Mouse (Mus musculus): ENCODE results near the gene Cfap57. TPM values are rescaled to one million over a fixed set of nuclear protein-coding genes. Genes with fewer than 3 reads are reported as not detected.
A peak's percentile ranks its signal among the peaks of the same experiment; 100 is the strongest.

Cfap57 gene
- polyA plus RNA-seq, 1 experiment = not detected

- peaks cover 70% of the 10 kb centered on the region for H3K27me3 ChIP-seq (ENCODE audit: control insufficient read depth, insufficient read depth, insufficient read length)
- TF ChIP-seq USF1 (IDR thresholded peaks at IDR 0.05; ENCODE audit: low read depth) (no peak), MAX (IDR thresholded peaks at IDR 0.05) (no peak), MYOD1 (IDR thresholded peaks at IDR 0.05; ENCODE audit: control insufficient read depth, insufficient read length, low read depth) (no peak), MYOG (IDR thresholded peaks at IDR 0.05; ENCODE audit: control insufficient read depth, extremely low read depth, insufficient read length) (no peak), FOSL1 (IDR thresholded peaks at IDR 0.05; ENCODE audit: insufficient read depth, low read length, poor library complexity, severe bottlenecking) (no peak), CTCF (IDR thresholded peaks at IDR 0.05; ENCODE audit: control insufficient read depth, insufficient read depth, insufficient read length) (no peak), CEBPB (IDR thresholded peaks at IDR 0.05; ENCODE audit: low read depth) (no peak)
- H3K79me2 ChIP-seq (ENCODE audit: control insufficient read depth, insufficient read depth) = no peaks in the 10 kb centered on the region
- H3ac ChIP-seq (ENCODE audit: control insufficient read depth, insufficient read length, low read depth) = no peak overlapping the region
- H3K36me3 ChIP-seq (ENCODE audit: control insufficient read depth, insufficient read depth) = no peaks in the 10 kb centered on the region
- no peaks in the 10 kb centered on the region for H3K79me3 ChIP-seq (ENCODE audit: low read depth)
- no peak overlapping the region for H3K4me3 ChIP-seq (ENCODE audit: insufficient read depth, poor library complexity, severe bottlenecking)
Measured at GRCm38 (mm10) chr4:118571441-118571840, 49.1 kb downstream of the Cfap57 start.

GRCm38 (mm10) chr4:118569320-118569719 is 51.3 kb downstream of the Cfap57 start:
- no peak for TF ChIP-seq FOSL1 (IDR thresholded peaks at IDR 0.05; ENCODE audit: insufficient read depth, low read length, poor library complexity, severe bottlenecking)
- TF ChIP-seq USF1 (IDR thresholded peaks at IDR 0.05; ENCODE audit: low read depth) = no peak
- no peak for TF ChIP-seq MYOG (IDR thresholded peaks at IDR 0.05; ENCODE audit: control insufficient read depth, extremely low read depth, insufficient read length)
- TF ChIP-seq CEBPB (IDR thresholded peaks at IDR 0.05; ENCODE audit: low read depth) = no peak
- TF ChIP-seq MAX (IDR thresholded peaks at IDR 0.05) = no peak
- TF ChIP-seq CTCF (IDR thresholded peaks at IDR 0.05; ENCODE audit: control insufficient read depth, insufficient read depth, insufficient read length) = no peak
- Histone ChIP-seq H3K79me2 (ENCODE audit: control insufficient read depth, insufficient read depth) (no peaks in the 10 kb centered on the region), H3ac (ENCODE audit: control insufficient read depth, insufficient read length, low read depth) (no peak overlapping the region), H3K27me3 (ENCODE audit: control insufficient read depth, insufficient read depth, insufficient read length) (peaks cover 61% of the 10 kb centered on the region), H3K79me3 (ENCODE audit: low read depth) (no peaks in the 10 kb centered on the region), H3K4me3 (ENCODE audit: insufficient read depth, poor library complexity, severe bottlenecking) (no peak overlapping the region), H3K36me3 (ENCODE audit: control insufficient read depth, insufficient read depth) (no peaks in the 10 kb centered on the region)

GRCm38 (mm10) chr4:118568709-118569108 is 51.9 kb downstream of the Cfap57 start:
- no peaks in the 10 kb centered on the region for H3K79me2 ChIP-seq (ENCODE audit: control insufficient read depth, insufficient read depth)
- H3K36me3 ChIP-seq (ENCODE audit: control insufficient read depth, insufficient read depth) = no peaks in the 10 kb centered on the region
- no peak overlapping the region for H3K4me3 ChIP-seq (ENCODE audit: insufficient read depth, poor library complexity, severe bottlenecking)
- TF ChIP-seq USF1 (IDR thresholded peaks at IDR 0.05; ENCODE audit: low read depth) (no peak), FOSL1 (IDR thresholded peaks at IDR 0.05; ENCODE audit: insufficient read depth, low read length, poor library complexity, severe bottlenecking) (no peak), CTCF (IDR thresholded peaks at IDR 0.05; ENCODE audit: control insufficient read depth, insufficient read depth, insufficient read length) (no peak), MYOD1 (IDR thresholded peaks at IDR 0.05; ENCODE audit: control insufficient read depth, insufficient read length, low read depth) (no peak), MAX (IDR thresholded peaks at IDR 0.05) (no peak), MYOG (IDR thresholded peaks at IDR 0.05; ENCODE audit: control insufficient read depth, extremely low read depth, insufficient read length) (no peak), CEBPB (IDR thresholded peaks at IDR 0.05; ENCODE audit: low read depth) (no peak)
- no peaks in the 10 kb centered on the region for H3K79me3 ChIP-seq (ENCODE audit: low read depth)
- H3ac ChIP-seq (ENCODE audit: control insufficient read depth, insufficient read length, low read depth) = no peak overlapping the region
- H3K27me3 ChIP-seq (ENCODE audit: control insufficient read depth, insufficient read depth, insufficient read length) = peaks cover 62% of the 10 kb centered on the region

- H3K4me3 ChIP-seq (ENCODE audit: insufficient read depth, poor library complexity, severe bottlenecking) = no peak overlapping the region
- no peaks in the 10 kb centered on the region for H3K36me3 ChIP-seq (ENCODE audit: control insufficient read depth, insufficient read depth)
- H3K79me2 ChIP-seq (ENCODE audit: control insufficient read depth, insufficient read depth) = no peaks in the 10 kb centered on the region
- no peak for TF ChIP-seq FOSL1 (IDR thresholded peaks at IDR 0.05; ENCODE audit: insufficient read depth, low read length, poor library complexity, severe bottlenecking)
- no peak for TF ChIP-seq USF1 (IDR thresholded peaks at IDR 0.05; ENCODE audit: low read depth)
- no peak for TF ChIP-seq CEBPB (IDR thresholded peaks at IDR 0.05; ENCODE audit: low read depth)
- TF ChIP-seq MYOD1 (IDR thresholded peaks at IDR 0.05; ENCODE audit: control insufficient read depth, insufficient read length, low read depth) = no peak
- no peak for TF ChIP-seq MAX (IDR thresholded peaks at IDR 0.05)
- no peak for TF ChIP-seq MYOG (IDR thresholded peaks at IDR 0.05; ENCODE audit: control insufficient read depth, extremely low read depth, insufficient read length)
- peak; percentile 94 for TF ChIP-seq CTCF (IDR thresholded peaks at IDR 0.05; ENCODE audit: control insufficient read depth, insufficient read depth, insufficient read length)
- no peaks in the 10 kb centered on the region for H3K79me3 ChIP-seq (ENCODE audit: low read depth)
- H3ac ChIP-seq (ENCODE audit: control insufficient read depth, insufficient read length, low read depth) = no peak overlapping the region
- peaks cover 46% of the 10 kb centered on the region for H3K27me3 ChIP-seq (ENCODE audit: control insufficient read depth, insufficient read depth, insufficient read length)
Measured at GRCm38 (mm10) chr4:118566161-118566676, 54.4 kb downstream of the Cfap57 start.

- H3K79me3 ChIP-seq (ENCODE audit: low read depth) = no peaks in the 10 kb centered on the region
- H3K27me3 ChIP-seq (ENCODE audit: control insufficient read depth, insufficient read depth, insufficient read length) = peaks cover 45% of the 10 kb centered on the region
- H3ac ChIP-seq (ENCODE audit: control insufficient read depth, insufficient read length, low read depth) = no peak overlapping the region
- TF ChIP-seq MAX (IDR thresholded peaks at IDR 0.05) = no peak
- no peak for TF ChIP-seq MYOD1 (IDR thresholded peaks at IDR 0.05; ENCODE audit: control insufficient read depth, insufficient read length, low read depth)
- TF ChIP-seq MYOG (IDR thresholded peaks at IDR 0.05; ENCODE audit: control insufficient read depth, extremely low read depth, insufficient read length) = no peak
- TF ChIP-seq USF1 (IDR thresholded peaks at IDR 0.05; ENCODE audit: low read depth) = no peak
- no peak for TF ChIP-seq CTCF (IDR thresholded peaks at IDR 0.05; ENCODE audit: control insufficient read depth, insufficient read depth, insufficient read length)
- TF ChIP-seq FOSL1 (IDR thresholded peaks at IDR 0.05; ENCODE audit: insufficient read depth, low read length, poor library complexity, severe bottlenecking) = no peak
- no peak for TF ChIP-seq CEBPB (IDR thresholded peaks at IDR 0.05; ENCODE audit: low read depth)
- no peaks in the 10 kb centered on the region for H3K79me2 ChIP-seq (ENCODE audit: control insufficient read depth, insufficient read depth)
- no peak overlapping the region for H3K4me3 ChIP-seq (ENCODE audit: insufficient read depth, poor library complexity, severe bottlenecking)
- H3K36me3 ChIP-seq (ENCODE audit: control insufficient read depth, insufficient read depth) = no peaks in the 10 kb centered on the region
Measured at GRCm38 (mm10) chr4:118564926-118565279, 55.7 kb downstream of the Cfap57 start.
